Mouse (Mus musculus): ENCODE measurements around the gene Slc35a3. TPM values are rescaled to one million over a fixed set of nuclear protein-coding genes. Genes with fewer than 3 reads are reported as not detected.
A peak's percentile ranks its signal among the peaks of the same experiment; 100 is the strongest.
"Not testable (repeated sequence)": the region's sequence is repeated elsewhere in the genome, so short reads cannot be mapped to it uniquely, and the experiment has no call there.

The Slc35a3 gene
- polyA plus RNA-seq, 1 experiment from 2014 or later, result 12.0 TPM

GRCm38 (mm10) chr3:116694955-116695665, 17.5 kb downstream of the Slc35a3 start:
- H3K9me3 ChIP-seq (replicated peaks), result no peaks in the 10 kb centered on the region
- peak; percentile 78 for ATAC-seq
- H3K4me2 ChIP-seq, result peak overlapping the region; percentile 59
- H3K27me3 ChIP-seq (replicated peaks), result no peaks in the 10 kb centered on the region
- H3K4me3 ChIP-seq, result peak overlapping the region; percentile 26
- H3K9ac ChIP-seq, result peak overlapping the region; percentile 59
- peaks cover 42% of the 10 kb centered on the region for H3K4me1 ChIP-seq
- peak overlapping the region; percentile 93 for H3K27ac ChIP-seq
- WGBS (ENCODE audit: insufficient replicate concordance), result 42% methylated on average over 8 of the region's 8 CpGs
- H3K36me3 ChIP-seq, result peaks cover 30% of the 10 kb centered on the region

GRCm38 (mm10) chr3:116694312-116694711, 18.3 kb downstream of the Slc35a3 start:
- H3K36me3 ChIP-seq, result peaks cover 30% of the 10 kb centered on the region
- ATAC-seq, result peak; percentile 91
- no peaks in the 10 kb centered on the region for H3K9me3 ChIP-seq (replicated peaks)
- peak overlapping the region; percentile 26 for H3K4me3 ChIP-seq
- 14% methylated on average over 3 of the region's 3 CpGs for WGBS (ENCODE audit: insufficient replicate concordance)
- H3K4me2 ChIP-seq, result peak overlapping the region; percentile 59
- peak overlapping the region; percentile 93 for H3K27ac ChIP-seq
- peaks cover 42% of the 10 kb centered on the region for H3K4me1 ChIP-seq
- peak overlapping the region; percentile 59 for H3K9ac ChIP-seq
- H3K27me3 ChIP-seq (replicated peaks), result no peaks in the 10 kb centered on the region

GRCm38 (mm10) chr3:116681160-116681559, 31.5 kb downstream of the Slc35a3 start, which contains the start of gene Gm43191:
TSS of gene Gm43191 (minus strand) at chr3:116681260.
- Histone ChIP-seq H3K27me3 (replicated peaks) (no peaks in the 10 kb centered on the region), H3K36me3 (peaks cover 56% of the 10 kb centered on the region), H3K9ac (no peak within 1 kb of the TSS), H3K4me3 (no peak within 1 kb of the TSS), H3K9me3 (replicated peaks) (no peaks in the 10 kb centered on the region), H3K27ac (no peak within 1 kb of the TSS), H3K4me2 (no peak within 1 kb of the TSS), H3K4me1 (no peaks in the 10 kb centered on the region)
- ATAC-seq, result no peak
- 92% methylated on average over 1 of the region's 1 CpGs for WGBS (ENCODE audit: insufficient replicate concordance)

- not testable (repeated sequence) for H3K9ac ChIP-seq; H3K4me3 ChIP-seq; H3K27ac ChIP-seq; H3K27me3 ChIP-seq (replicated peaks); H3K9me3 ChIP-seq (replicated peaks); ATAC-seq; H3K4me2 ChIP-seq
- Histone ChIP-seq H3K4me1 (peaks cover 34% of the 10 kb centered on the region), H3K36me3 (peaks cover 17% of the 10 kb centered on the region)
- 82% methylated on average over 9 of the region's 9 CpGs for WGBS (ENCODE audit: insufficient replicate concordance)
Measured at GRCm38 (mm10) chr3:116664281-116664680, 48.4 kb downstream of the Slc35a3 start.

- H3K9me3 ChIP-seq (replicated peaks), result no peaks in the 10 kb centered on the region
- WGBS (ENCODE audit: insufficient replicate concordance), result 1% methylated on average over 39 of the region's 39 CpGs
Measured at GRCm38 (mm10) chr3:116662463-116662863, 50.2 kb downstream of the Slc35a3 start, which contains the start of gene Mfsd14a. TSS of gene Mfsd14a (minus strand) at chr3:116662677.

GRCm38 (mm10) chr3:116661870-116662414, 50.7 kb downstream of the Slc35a3 start:
- under 1% methylated on average over 67 of the region's 68 CpGs for WGBS (ENCODE audit: insufficient replicate concordance)
- Histone ChIP-seq H3K4me3 (peak overlapping the region; percentile 99), H3K27me3 (replicated peaks) (no peaks in the 10 kb centered on the region), H3K9ac (peak overlapping the region; percentile 98), H3K9me3 (replicated peaks) (no peaks in the 10 kb centered on the region), H3K27ac (peak overlapping the region; percentile 94), H3K36me3 (no peaks in the 10 kb centered on the region), H3K4me2 (peak overlapping the region; percentile 84), H3K4me1 (peaks cover 55% of the 10 kb centered on the region)
- ATAC-seq, result peak; percentile 81

More at GRCm38 (mm10) chr3:116662463-116662863, 50.2 kb downstream of the Slc35a3 start, which contains the start of gene Mfsd14a:
- peaks cover 5% of the 10 kb centered on the region for H3K36me3 ChIP-seq
- peak within 1 kb of the TSS; percentile 94 for H3K27ac ChIP-seq
- ATAC-seq, result peak; percentile 97
- peak within 1 kb of the TSS; percentile 84 for H3K4me2 ChIP-seq
- peak within 1 kb of the TSS; percentile 99 for H3K4me3 ChIP-seq
- H3K27me3 ChIP-seq (replicated peaks), result no peaks in the 10 kb centered on the region
- H3K4me1 ChIP-seq, result peaks cover 49% of the 10 kb centered on the region
- peak within 1 kb of the TSS; percentile 98 for H3K9ac ChIP-seq

GRCm38 (mm10) chr3:116661288-116661869, 51.3 kb downstream of the Slc35a3 start:
- no peaks in the 10 kb centered on the region for H3K27me3 ChIP-seq (replicated peaks)

GRCm38 (mm10) chr3:116659856-116660430, 52.7 kb downstream of the Slc35a3 start:
- Histone ChIP-seq H3K9ac (no peak overlapping the region), H3K4me2 (peak overlapping the region; percentile 84), H3K9me3 (replicated peaks) (no peaks in the 10 kb centered on the region), H3K4me1 (peaks cover 68% of the 10 kb centered on the region), H3K27ac (no peak overlapping the region), H3K36me3 (no peaks in the 10 kb centered on the region), H3K27me3 (replicated peaks) (no peaks in the 10 kb centered on the region), H3K4me3 (0 out of 2 replicates have a peak overlapping the region, but pooled peaks have one; percentile 99)
- 69% methylated on average over 13 of the region's 13 CpGs for WGBS (ENCODE audit: insufficient replicate concordance)
- ATAC-seq, result no peak

More at GRCm38 (mm10) chr3:116661288-116661869, 51.3 kb downstream of the Slc35a3 start:
- peak overlapping the region; percentile 98 for H3K9ac ChIP-seq
- peak overlapping the region; percentile 99 for H3K4me3 ChIP-seq
- ATAC-seq, result no peak
- no peaks in the 10 kb centered on the region for H3K9me3 ChIP-seq (replicated peaks)
- peaks cover 59% of the 10 kb centered on the region for H3K4me1 ChIP-seq
- no peaks in the 10 kb centered on the region for H3K36me3 ChIP-seq
- 6% methylated on average over 16 of the region's 16 CpGs for WGBS (ENCODE audit: insufficient replicate concordance)
- H3K4me2 ChIP-seq, result peak overlapping the region; percentile 84
- H3K27ac ChIP-seq, result peak overlapping the region; percentile 94

GRCm38 (mm10) chr3:116658928-116659565, 53.6 kb downstream of the Slc35a3 start:
- Histone ChIP-seq H3K27me3 (replicated peaks) (no peaks in the 10 kb centered on the region), H3K9me3 (replicated peaks) (no peaks in the 10 kb centered on the region), H3K36me3 (no peaks in the 10 kb centered on the region), H3K4me3 (no peak overlapping the region), H3K4me2 (peak overlapping the region; percentile 84), H3K9ac (0 out of 2 replicates have a peak overlapping the region, but pooled peaks have one; percentile 5), H3K4me1 (peaks cover 73% of the 10 kb centered on the region), H3K27ac (no peak overlapping the region)
- WGBS (ENCODE audit: insufficient replicate concordance), result 69% methylated on average over 15 of the region's 15 CpGs
- ATAC-seq, result no peak

GRCm38 (mm10) chr3:116656184-116656965, 56.3 kb downstream of the Slc35a3 start:
- no peak overlapping the region for H3K4me2 ChIP-seq
- H3K36me3 ChIP-seq, result no peaks in the 10 kb centered on the region
- H3K9ac ChIP-seq, result no peak overlapping the region
- ATAC-seq, result no peak
- H3K27ac ChIP-seq, result no peak overlapping the region
- H3K9me3 ChIP-seq (replicated peaks), result no peaks in the 10 kb centered on the region
- no peaks in the 10 kb centered on the region for H3K27me3 ChIP-seq (replicated peaks)
- H3K4me3 ChIP-seq, result no peak overlapping the region
- WGBS (ENCODE audit: insufficient replicate concordance), result 64% methylated on average over 7 of the region's 7 CpGs
- peaks cover 79% of the 10 kb centered on the region for H3K4me1 ChIP-seq

- peaks cover 71% of the 10 kb centered on the region for H3K4me1 ChIP-seq
- WGBS (ENCODE audit: insufficient replicate concordance), result 78% methylated on average over 11 of the region's 11 CpGs
- not testable (repeated sequence) for H3K9me3 ChIP-seq (replicated peaks); H3K27me3 ChIP-seq (replicated peaks); H3K9ac ChIP-seq; H3K4me3 ChIP-seq; H3K4me2 ChIP-seq; ATAC-seq; H3K27ac ChIP-seq
- H3K36me3 ChIP-seq, result peaks cover 14% of the 10 kb centered on the region
Measured at GRCm38 (mm10) chr3:116654051-116654450, 58.6 kb downstream of the Slc35a3 start.
